Mouse (Mus musculus) liver, postnatal 0 days (tissue): ENCODE results near the gene Ston1.

Source experiments
- CTCF ChIP-seq: sonication (generic); IDR thresholded peaks from 2 replicates; pipeline ENCODE4 v1.5.1; 2016; ENCODE audit warnings: antibody characterized with exemption, low read depth
- EP300 ChIP-seq: IDR thresholded peaks from 2 replicates; pipeline ENCODE4 v1.6.1; 2016; ENCODE audit warnings: antibody characterized with exemption, low read depth, mild to moderate bottlenecking

DNA sequence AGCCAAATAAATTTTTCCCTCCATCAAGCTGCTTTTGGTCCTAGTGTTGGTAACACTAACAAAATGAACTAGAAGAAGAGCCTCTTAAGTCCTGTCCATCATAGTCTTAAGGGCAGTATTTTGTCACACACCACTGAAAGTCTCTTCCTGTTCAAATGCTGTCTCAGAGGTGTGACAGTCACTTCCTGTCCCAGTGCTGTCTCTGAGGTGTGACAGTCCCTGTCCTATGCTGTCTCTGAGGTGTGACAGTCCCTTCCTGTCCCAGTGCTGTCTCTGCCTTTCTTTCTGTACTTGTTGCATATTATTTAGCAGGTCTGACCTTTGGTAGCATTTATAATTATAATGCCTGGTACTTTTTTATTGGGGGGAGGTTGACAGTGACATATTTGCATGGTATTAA, 103.4 kb downstream of the Ston1 start:
- TF ChIP-seq CTCF (no peak), EP300 (no peak)
